Mouse (Mus musculus): ENCODE measurements at regions not wholly inside any gene's neighbourhood (a gene's known extent, or its start where the extent isn't known, plus 50 kb on each side); places are given as distances from the start of the nearest gene placed in this dataset.

- DNase-seq (ENCODE audit: low spot score): no peak
Measured at GRCm38 (mm10) chr3:117520461-117520860, 54.2 kb upstream of the Plppr5 start.

GRCm38 (mm10) chr3:117508090-117508489, 66.5 kb upstream of the Plppr5 start:
- no peak for DNase-seq (ENCODE audit: low spot score)

- no peak for DNase-seq (ENCODE audit: low spot score)
Measured at GRCm38 (mm10) chr3:117506151-117506723, 68.4 kb upstream of the Plppr5 start.

GRCm38 (mm10) chr3:117501107-117501506, 73.5 kb upstream of the Plppr5 start:
- DNase-seq (ENCODE audit: low spot score): no peak

- no peak for DNase-seq (ENCODE audit: low spot score)
Measured at GRCm38 (mm10) chr3:117498138-117498897, 76.3 kb upstream of the Plppr5 start.

- DNase-seq (ENCODE audit: low spot score): peak; percentile 33
Measured at GRCm38 (mm10) chr3:117494118-117494517, 80.5 kb upstream of the Plppr5 start.

GRCm38 (mm10) chr3:117487281-117488027, 87.2 kb upstream of the Plppr5 start:
- DNase-seq (ENCODE audit: low spot score): no peak

- DNase-seq (ENCODE audit: low spot score): no peak
Measured at GRCm38 (mm10) chr3:117486351-117486750, 88.3 kb upstream of the Plppr5 start.

GRCm38 (mm10) chr3:117480131-117480530, 94.5 kb upstream of the Plppr5 start:
- no peak for DNase-seq (ENCODE audit: low spot score)

GRCm38 (mm10) chr3:117459507-117459906, 98.8 kb upstream of the Plppr4 start:
- DNase-seq (ENCODE audit: low spot score): no peak

- no peak for DNase-seq (ENCODE audit: low spot score)
Measured at GRCm38 (mm10) chr3:117450559-117450958, 89.9 kb upstream of the Plppr4 start.

- no peak for DNase-seq (ENCODE audit: low spot score)
Measured at GRCm38 (mm10) chr3:117441887-117442286, 81.2 kb upstream of the Plppr4 start.

- DNase-seq (ENCODE audit: low spot score): no peak
Measured at GRCm38 (mm10) chr3:117440294-117440693, 79.6 kb upstream of the Plppr4 start.

GRCm38 (mm10) chr3:117438473-117439114, 77.9 kb upstream of the Plppr4 start:
- peak; percentile 64 for DNase-seq (ENCODE audit: low spot score)

GRCm38 (mm10) chr3:117424526-117424925, 63.9 kb upstream of the Plppr4 start:
- no peak for DNase-seq (ENCODE audit: low spot score)

GRCm38 (mm10) chr3:117412896-117413747, 52.4 kb upstream of the Plppr4 start:
- DNase-seq (ENCODE audit: low spot score): no peak

All from urinary bladder, postnatal 14 days (tissue).